Mouse (Mus musculus) hindbrain, embryonic 13.5 days (tissue): ENCODE measurements around the gene Pxk. TPM values are rescaled to one million over a fixed set of nuclear protein-coding genes. Genes with fewer than 3 reads are reported as not detected.
"Not testable (repeated sequence)": the region's sequence is repeated elsewhere in the genome, so short reads cannot be mapped to it uniquely, and the experiment has no call there.

Source experiments
- ATAC-seq: fragments of 200-750 bp; cut with Nextera tagmentation; 2 replicates; pipeline ENCODE4 v1.8.0; 2017; ENCODE audit warnings: moderate TSS enrichment; ENCODE audit not compliant: low FRiP score
- H3K27ac ChIP-seq: fragments of 300-500 bp; sonication (generic); 2 replicates; pipeline ENCODE4 v1.5.1; 2015; ENCODE audit warnings: inconsistent platforms, mild to moderate bottlenecking, moderate library complexity
- H3K27me3 ChIP-seq: fragments of 300-500 bp; sonication (generic); 2 replicates; pipeline ENCODE4 v1.6.1; 2015; ENCODE audit warnings: mild to moderate bottlenecking, inconsistent platforms
- H3K36me3 ChIP-seq: fragments of 300-500 bp; sonication (generic); 2 replicates; pipeline ENCODE4 v1.6.1; 2015; ENCODE audit warnings: mild to moderate bottlenecking, inconsistent platforms
- H3K4me1 ChIP-seq: fragments of 300-500 bp; sonication (generic); replicated peaks from 2 replicates; pipeline ENCODE4 v1.6.1; 2015; ENCODE audit warnings: inconsistent platforms
- H3K4me2 ChIP-seq: fragments of 300-500 bp; sonication (generic); 2 replicates; pipeline ENCODE4 v1.6.1; 2015; ENCODE audit warnings: inconsistent platforms, mild to moderate bottlenecking, moderate library complexity
- H3K4me3 ChIP-seq: fragments of 300-500 bp; sonication (generic); 2 replicates; pipeline ENCODE4 v1.5.1; 2015; ENCODE audit warnings: mild to moderate bottlenecking, inconsistent platforms
- H3K9ac ChIP-seq: fragments of 300-500 bp; sonication (generic); 2 replicates; pipeline ENCODE4 v1.6.1; 2015; ENCODE audit warnings: mild to moderate bottlenecking, inconsistent platforms
- H3K9me3 ChIP-seq: fragments of 300-500 bp; sonication (generic); 2 replicates; pipeline ENCODE4 v1.6.1; 2016; ENCODE audit warnings: inconsistent platforms
- WGBS: fragments of 180-500 bp; shearing (Covaris S2); methylation state at CpG from one replicate; pipeline ENCODE4 v1.1.7; 2015; 5-methylcytosine and 5-hydroxymethylcytosine counted together
- polyA plus RNA-seq: library from polyadenylated mRNA; unstranded; fragments of >200 nt; fragmentation: Nextera tagmentation; extraction: Ambion mirVana; gene quantifications from 2 replicates; pipeline ENCODE4 v1.2.1, GENCODE M21; 2015

Pxk gene
- polyA plus RNA-seq, 1 experiment from 2014 or later = 61.4 TPM

GRCm38 (mm10) chr14:8111545-8111944 is 13.5 kb downstream of the Pxk start:
- Histone ChIP-seq H3K9ac (no peak overlapping the region), H3K36me3 (no peaks in the 10 kb centered on the region), H3K27me3 (no peaks in the 10 kb centered on the region), H3K4me3 (no peak overlapping the region), H3K9me3 (no peaks in the 10 kb centered on the region), H3K4me1 (no peaks in the 10 kb centered on the region), H3K27ac (no peak overlapping the region), H3K4me2 (no peak overlapping the region)
- ATAC-seq = no peak
- WGBS = 88% methylated on average over 6 of the region's 6 CpGs

- Histone ChIP-seq H3K4me2 (no peak overlapping the region), H3K4me3 (no peak overlapping the region), H3K9me3 (no peaks in the 10 kb centered on the region), H3K4me1 (no peaks in the 10 kb centered on the region), H3K9ac (no peak overlapping the region), H3K27me3 (no peaks in the 10 kb centered on the region), H3K36me3 (no peaks in the 10 kb centered on the region), H3K27ac (no peak overlapping the region)
- no peak for ATAC-seq
- 91% methylated on average over 8 of the region's 8 CpGs for WGBS
Measured at GRCm38 (mm10) chr14:8112036-8112435, 14.0 kb downstream of the Pxk start.

GRCm38 (mm10) chr14:8113616-8114015 is 15.6 kb downstream of the Pxk start:
- H3K4me1 ChIP-seq = no peaks in the 10 kb centered on the region
- no peak overlapping the region for H3K4me2 ChIP-seq
- no peaks in the 10 kb centered on the region for H3K36me3 ChIP-seq
- no peak for ATAC-seq
- 89% methylated on average over 2 of the region's 2 CpGs for WGBS
- H3K27me3 ChIP-seq = no peaks in the 10 kb centered on the region
- no peaks in the 10 kb centered on the region for H3K9me3 ChIP-seq
- no peak overlapping the region for H3K27ac ChIP-seq
- H3K9ac ChIP-seq = no peak overlapping the region
- no peak overlapping the region for H3K4me3 ChIP-seq

- no peak for ATAC-seq
- 70% methylated on average over 3 of the region's 3 CpGs for WGBS
- Histone ChIP-seq H3K9me3 (no peaks in the 10 kb centered on the region), H3K9ac (no peak overlapping the region), H3K27me3 (no peaks in the 10 kb centered on the region), H3K4me3 (no peak overlapping the region), H3K27ac (no peak overlapping the region), H3K4me2 (no peak overlapping the region), H3K36me3 (no peaks in the 10 kb centered on the region), H3K4me1 (no peaks in the 10 kb centered on the region)
Measured at GRCm38 (mm10) chr14:8114306-8114705, 16.3 kb downstream of the Pxk start.

- no peaks in the 10 kb centered on the region for H3K27me3 ChIP-seq
- no peaks in the 10 kb centered on the region for H3K4me1 ChIP-seq
- no peaks in the 10 kb centered on the region for H3K9me3 ChIP-seq
- WGBS = 66% methylated on average over 1 of the region's 1 CpGs
- H3K4me2 ChIP-seq = no peak overlapping the region
- ATAC-seq = no peak
- H3K36me3 ChIP-seq = no peaks in the 10 kb centered on the region
- H3K27ac ChIP-seq = no peak overlapping the region
- no peak overlapping the region for H3K9ac ChIP-seq
- H3K4me3 ChIP-seq = no peak overlapping the region
Measured at GRCm38 (mm10) chr14:8114756-8115155, 16.7 kb downstream of the Pxk start.

GRCm38 (mm10) chr14:8115772-8116171 is 17.8 kb downstream of the Pxk start:
- Histone ChIP-seq H3K27ac (0 out of 2 replicates have a peak overlapping the region, but pooled peaks have one; percentile 23), H3K9ac (no peak overlapping the region), H3K4me1 (no peaks in the 10 kb centered on the region), H3K27me3 (no peaks in the 10 kb centered on the region), H3K36me3 (no peaks in the 10 kb centered on the region), H3K4me3 (no peak overlapping the region), H3K4me2 (no peak overlapping the region), H3K9me3 (no peaks in the 10 kb centered on the region)
- 94% methylated on average over 4 of the region's 4 CpGs for WGBS
- no peak for ATAC-seq

GRCm38 (mm10) chr14:8117371-8117770 is 19.4 kb downstream of the Pxk start:
- Histone ChIP-seq H3K4me2 (no peak overlapping the region), H3K4me1 (no peaks in the 10 kb centered on the region), H3K27ac (no peak overlapping the region), H3K9ac (no peak overlapping the region), H3K27me3 (no peaks in the 10 kb centered on the region), H3K4me3 (no peak overlapping the region), H3K36me3 (peaks cover 9% of the 10 kb centered on the region), H3K9me3 (no peaks in the 10 kb centered on the region)
- ATAC-seq = no peak
- WGBS = 91% methylated on average over 2 of the region's 2 CpGs

- WGBS = 92% methylated on average over 5 of the region's 5 CpGs
- Histone ChIP-seq H3K27me3 (no peaks in the 10 kb centered on the region), H3K4me3 (no peak overlapping the region), H3K36me3 (peaks cover 25% of the 10 kb centered on the region), H3K4me2 (no peak overlapping the region), H3K9ac (no peak overlapping the region), H3K27ac (no peak overlapping the region), H3K4me1 (no peaks in the 10 kb centered on the region), H3K9me3 (no peaks in the 10 kb centered on the region)
- no peak for ATAC-seq
Measured at GRCm38 (mm10) chr14:8119454-8119853, 21.4 kb downstream of the Pxk start.

GRCm38 (mm10) chr14:8119904-8120303 is 21.9 kb downstream of the Pxk start:
- WGBS = 89% methylated on average over 3 of the region's 3 CpGs
- no peaks in the 10 kb centered on the region for H3K4me1 ChIP-seq
- H3K36me3 ChIP-seq = peaks cover 26% of the 10 kb centered on the region
- H3K4me2 ChIP-seq = no peak overlapping the region
- H3K4me3 ChIP-seq = no peak overlapping the region
- no peaks in the 10 kb centered on the region for H3K9me3 ChIP-seq
- no peak overlapping the region for H3K27ac ChIP-seq
- no peak overlapping the region for H3K9ac ChIP-seq
- ATAC-seq = no peak
- no peaks in the 10 kb centered on the region for H3K27me3 ChIP-seq

- Histone ChIP-seq H3K36me3 (peaks cover 48% of the 10 kb centered on the region), H3K27ac (no peak overlapping the region)
- 93% methylated on average over 7 of the region's 7 CpGs for WGBS
Measured at GRCm38 (mm10) chr14:8123141-8123540, 25.1 kb downstream of the Pxk start.

GRCm38 (mm10) chr14:8123611-8124010 is 25.6 kb downstream of the Pxk start:
- not testable (repeated sequence) for H3K9ac ChIP-seq, ATAC-seq, H3K27ac ChIP-seq, H3K9me3 ChIP-seq, H3K27me3 ChIP-seq, H3K4me3 ChIP-seq, H3K4me2 ChIP-seq, H3K4me1 ChIP-seq
- WGBS = 95% methylated on average over 10 of the region's 10 CpGs
- H3K36me3 ChIP-seq = peaks cover 48% of the 10 kb centered on the region

More at GRCm38 (mm10) chr14:8123141-8123540, 25.1 kb downstream of the Pxk start:
- no peak for ATAC-seq
- H3K4me3 ChIP-seq = no peak overlapping the region
- no peaks in the 10 kb centered on the region for H3K9me3 ChIP-seq
- H3K4me1 ChIP-seq = no peaks in the 10 kb centered on the region
- H3K27me3 ChIP-seq = no peaks in the 10 kb centered on the region
- H3K9ac ChIP-seq = no peak overlapping the region
- no peak overlapping the region for H3K4me2 ChIP-seq

- no peak overlapping the region for H3K27ac ChIP-seq
- no peaks in the 10 kb centered on the region for H3K4me1 ChIP-seq
- H3K36me3 ChIP-seq = peaks cover 48% of the 10 kb centered on the region
- no peak for ATAC-seq
- no peak overlapping the region for H3K9ac ChIP-seq
- H3K4me3 ChIP-seq = no peak overlapping the region
- H3K9me3 ChIP-seq = no peaks in the 10 kb centered on the region
- H3K27me3 ChIP-seq = no peaks in the 10 kb centered on the region
- H3K4me2 ChIP-seq = no peak overlapping the region
- 88% methylated on average over 7 of the region's 7 CpGs for WGBS
Measured at GRCm38 (mm10) chr14:8124046-8124881, 26.3 kb downstream of the Pxk start.

- no peak overlapping the region for H3K4me2 ChIP-seq
- no peak for ATAC-seq
- H3K9ac ChIP-seq = no peak overlapping the region
- H3K9me3 ChIP-seq = no peaks in the 10 kb centered on the region
- H3K36me3 ChIP-seq = peaks cover 58% of the 10 kb centered on the region
- H3K27ac ChIP-seq = no peak overlapping the region
- H3K27me3 ChIP-seq = no peaks in the 10 kb centered on the region
- no peak overlapping the region for H3K4me3 ChIP-seq
- 79% methylated on average over 5 of the region's 5 CpGs for whole genome bisulfite sequencing
- no peaks in the 10 kb centered on the region; the same call in 1 of the 2 replicates for H3K4me1 ChIP-seq
Measured at GRCm38 (mm10) chr14:8127971-8128370, 30.0 kb downstream of the Pxk start.
